Mouse (Mus musculus) stomach, embryonic 15.5 days (tissue): ENCODE measurements at regions not wholly inside any gene's neighbourhood (a gene's known extent, or its start where the extent isn't known, plus 50 kb on each side); places are given as distances from the start of the nearest gene placed in this dataset.
"Not testable (repeated sequence)": the region's sequence is repeated elsewhere in the genome, so short reads cannot be mapped to it uniquely, and the experiment has no call there.

Experiments used
- ATAC-seq: fragments of 200-750 bp; cut with Nextera tagmentation; 2 replicates; pipeline ENCODE4 v1.8.0; 2017; ENCODE audit warnings: low read depth, moderate number of reproducible peaks, moderate TSS enrichment; ENCODE audit not compliant: insufficient read depth, low FRiP score
- H3K27ac ChIP-seq: fragments of 300-500 bp; sonication (generic); 2 replicates; pipeline ENCODE4 v1.5.1; 2015; ENCODE audit warnings: mild to moderate bottlenecking, inconsistent platforms
- H3K27me3 ChIP-seq: fragments of 300-500 bp; sonication (generic); replicated peaks from 2 replicates; pipeline ENCODE4 v1.6.1; 2015; ENCODE audit warnings: inconsistent platforms
- H3K36me3 ChIP-seq: fragments of 300-500 bp; sonication (generic); 2 replicates; pipeline ENCODE4 v1.6.1; 2015; ENCODE audit warnings: inconsistent platforms
- H3K4me1 ChIP-seq: fragments of 300-500 bp; sonication (generic); 2 replicates; pipeline ENCODE4 v1.6.1; 2015; ENCODE audit warnings: inconsistent platforms
- H3K4me2 ChIP-seq: fragments of 300-500 bp; sonication (generic); 2 replicates; pipeline ENCODE4 v1.6.1; 2015; ENCODE audit warnings: mild to moderate bottlenecking, inconsistent platforms
- H3K4me3 ChIP-seq: fragments of 300-500 bp; sonication (generic); replicated peaks from 2 replicates; pipeline ENCODE4 v1.5.1; 2015; ENCODE audit warnings: inconsistent platforms
- H3K9ac ChIP-seq: fragments of 300-500 bp; sonication (generic); 2 replicates; pipeline ENCODE4 v1.6.1; 2015; ENCODE audit warnings: inconsistent platforms
- H3K9me3 ChIP-seq: fragments of 300-500 bp; sonication (generic); 2 replicates; pipeline ENCODE4 v1.6.1; 2016; ENCODE audit warnings: inconsistent platforms
- WGBS: fragments of 180-500 bp; shearing (Covaris S2); methylation state at CpG from one replicate; pipeline ENCODE4 v1.1.7; 2015; 5-methylcytosine and 5-hydroxymethylcytosine counted together

DNA sequence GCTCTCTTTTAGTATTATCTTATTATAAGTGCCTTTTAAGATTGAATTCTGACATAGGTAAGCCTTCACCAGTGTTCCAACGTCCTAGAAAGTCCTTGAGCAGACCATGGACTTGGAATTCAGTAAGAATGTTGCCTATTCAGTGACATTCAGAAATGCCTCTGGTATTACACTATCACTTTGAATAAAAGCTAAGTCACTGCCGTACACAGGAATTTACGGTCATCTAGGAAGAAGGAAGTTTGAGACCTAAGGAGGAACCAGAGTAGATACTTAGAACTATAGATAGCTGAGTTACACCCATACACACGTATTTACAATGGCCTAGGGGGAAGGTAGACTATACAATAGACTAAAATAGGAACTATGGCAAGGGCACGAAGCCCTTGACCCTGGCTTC lies 711.6 kb downstream of the Crisp4 start:
- not testable (repeated sequence) for H3K36me3 ChIP-seq, H3K4me1 ChIP-seq, H3K27ac ChIP-seq, H3K27me3 ChIP-seq, H3K9ac ChIP-seq, ATAC-seq, H3K9me3 ChIP-seq, H3K4me2 ChIP-seq, H3K4me3 ChIP-seq
- 70% methylated on average over 5 of the region's 5 CpGs for WGBS

GRCm38 (mm10) chr1:17415958-17416357 lies 729.7 kb downstream of the Crisp4 start:
- Histone ChIP-seq H3K27ac (no peak overlapping the region), H3K4me1 (no peaks in the 10 kb centered on the region), H3K36me3 (no peaks in the 10 kb centered on the region), H3K4me3 (no peak overlapping the region), H3K4me2 (no peak overlapping the region), H3K9ac (no peak overlapping the region), H3K9me3 (no peaks in the 10 kb centered on the region), H3K27me3 (no peaks in the 10 kb centered on the region)
- WGBS = 39% methylated on average over 3 of the region's 3 CpGs
- ATAC-seq = no peak

- H3K9me3 ChIP-seq = no peaks in the 10 kb centered on the region
- no peaks in the 10 kb centered on the region for H3K36me3 ChIP-seq
- H3K27me3 ChIP-seq = no peaks in the 10 kb centered on the region
- no peak overlapping the region for H3K4me2 ChIP-seq
- ATAC-seq = no peak
- H3K4me3 ChIP-seq = no peak overlapping the region
- 83% methylated on average over 9 of the region's 9 CpGs for WGBS
- no peak overlapping the region for H3K9ac ChIP-seq
- H3K27ac ChIP-seq = no peak overlapping the region
- H3K4me1 ChIP-seq = no peaks in the 10 kb centered on the region
Measured at GRCm38 (mm10) chr1:17394893-17395292, 750.8 kb downstream of the Crisp4 start.

DNA sequence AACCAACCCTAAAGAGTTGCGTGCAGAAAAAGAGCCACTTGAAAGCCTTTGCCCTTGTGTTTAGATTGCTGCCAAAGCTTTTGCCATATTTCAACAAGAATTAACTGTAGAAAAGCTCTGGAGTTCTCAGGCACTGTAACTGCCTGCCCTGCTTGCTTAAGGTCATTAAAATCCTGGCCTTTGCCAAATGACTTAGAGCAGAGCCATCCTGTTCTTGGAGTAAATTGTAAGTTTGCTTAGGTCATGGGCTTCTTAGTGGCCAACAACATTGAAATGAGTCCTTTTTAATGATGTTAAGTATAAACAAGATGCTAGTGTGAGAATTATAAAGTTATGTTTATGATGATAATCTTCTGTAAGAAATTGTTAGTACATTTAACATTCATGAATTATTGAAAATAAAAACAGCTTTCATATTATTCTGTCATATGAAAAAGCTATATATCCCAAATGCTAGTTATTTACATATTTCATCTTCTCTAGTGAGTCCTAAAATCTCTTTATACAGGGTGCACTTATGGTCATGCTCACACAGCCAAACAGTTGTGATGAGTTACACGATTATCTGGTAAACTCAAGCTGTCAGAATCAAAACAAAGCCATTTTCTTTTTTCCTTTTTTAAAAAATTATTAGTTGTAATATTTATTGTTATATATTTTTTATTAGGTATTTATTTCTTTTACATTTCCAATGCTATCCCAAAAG lies 753.4 kb downstream of the Crisp4 start:
- Histone ChIP-seq H3K27ac (no peak overlapping the region), H3K9me3 (no peaks in the 10 kb centered on the region), H3K4me1 (no peaks in the 10 kb centered on the region), H3K4me3 (no peak overlapping the region), H3K27me3 (no peaks in the 10 kb centered on the region), H3K9ac (no peak overlapping the region), H3K36me3 (no peaks in the 10 kb centered on the region), H3K4me2 (no peak overlapping the region)
- 57% methylated on average over 2 of the region's 2 CpGs for WGBS
- peak; percentile 58; the same call in 1 of the 2 replicates for ATAC-seq

GRCm38 (mm10) chr1:17377562-17377961 lies 768.1 kb downstream of the Crisp4 start:
- WGBS = 64% methylated on average over 2 of the region's 2 CpGs
- no peak overlapping the region for H3K9ac ChIP-seq
- H3K4me3 ChIP-seq = no peak overlapping the region
- no peak overlapping the region for H3K4me2 ChIP-seq
- no peak overlapping the region for H3K27ac ChIP-seq
- H3K36me3 ChIP-seq = no peaks in the 10 kb centered on the region
- H3K9me3 ChIP-seq = no peaks in the 10 kb centered on the region
- no peak for ATAC-seq
- H3K27me3 ChIP-seq = no peaks in the 10 kb centered on the region
- H3K4me1 ChIP-seq = no peaks in the 10 kb centered on the region

- Histone ChIP-seq H3K27ac (no peak overlapping the region), H3K36me3 (no peaks in the 10 kb centered on the region), H3K4me1 (no peaks in the 10 kb centered on the region), H3K4me3 (no peak overlapping the region), H3K27me3 (no peaks in the 10 kb centered on the region), H3K9me3 (no peaks in the 10 kb centered on the region), H3K9ac (no peak overlapping the region), H3K4me2 (no peak overlapping the region)
- ATAC-seq = no peak
- WGBS = 91% methylated on average over 1 of the region's 1 CpGs
Measured at GRCm38 (mm10) chr1:17348271-17348670, 797.4 kb downstream of the Crisp4 start.

GRCm38 (mm10) chr1:17337827-17338226 lies 807.9 kb downstream of the Crisp4 start:
- H3K4me2 ChIP-seq = no peak overlapping the region
- no peaks in the 10 kb centered on the region for H3K4me1 ChIP-seq
- H3K27me3 ChIP-seq = no peaks in the 10 kb centered on the region
- no peak overlapping the region for H3K27ac ChIP-seq
- ATAC-seq = no peak
- H3K9ac ChIP-seq = no peak overlapping the region
- no peaks in the 10 kb centered on the region for H3K36me3 ChIP-seq
- no peaks in the 10 kb centered on the region for H3K9me3 ChIP-seq
- H3K4me3 ChIP-seq = no peak overlapping the region

GRCm38 (mm10) chr1:17311392-17311791 lies 834.3 kb downstream of the Crisp4 start:
- H3K4me3 ChIP-seq, H3K4me1 ChIP-seq, H3K27me3 ChIP-seq, ATAC-seq, H3K4me2 ChIP-seq, H3K9me3 ChIP-seq, H3K36me3 ChIP-seq, H3K27ac ChIP-seq, H3K9ac ChIP-seq: not testable (repeated sequence)
- WGBS = 88% methylated on average over 1 of the region's 1 CpGs

- H3K36me3 ChIP-seq, H3K27me3 ChIP-seq, H3K4me2 ChIP-seq, H3K9me3 ChIP-seq, H3K4me3 ChIP-seq, H3K27ac ChIP-seq, H3K4me1 ChIP-seq, H3K9ac ChIP-seq, ATAC-seq: not testable (repeated sequence)
Measured at GRCm38 (mm10) chr1:17309928-17310327, 835.8 kb downstream of the Crisp4 start.
